Mouse (Mus musculus) spleen, adult 12 weeks (tissue): ENCODE measurements around the gene Btnl2.

ENCODE experiments used
- DNase-seq: peaks from one replicate; pipeline ENCODE4 v3.0.0; 2022; ENCODE audit warnings: low spot score

The Btnl2 gene

GRCm38 (mm10) chr17:34347606-34348308 lies 6.9 kb upstream of the Btnl2 start:
- DNase-seq: peak; percentile 63

GRCm38 (mm10) chr17:34349429-34349828 lies 5.2 kb upstream of the Btnl2 start:
- DNase-seq: peak; percentile 62

- no peak for DNase-seq
Observed at GRCm38 (mm10) chr17:34354940-34355339, 318 bp downstream of the Btnl2 start.

GRCm38 (mm10) chr17:34362954-34363546 lies 8.4 kb downstream of the Btnl2 start:
- DNase-seq: no peak

GRCm38 (mm10) chr17:34363676-34364310 lies 9.2 kb downstream of the Btnl2 start:
- DNase-seq: no peak

GRCm38 (mm10) chr17:34365031-34365430 lies 10.4 kb downstream of the Btnl2 start:
- no peak for DNase-seq

GRCm38 (mm10) chr17:34370563-34370962 lies 15.9 kb downstream of the Btnl2 start:
- no peak for DNase-seq

- DNase-seq: no peak
Observed at GRCm38 (mm10) chr17:34373055-34373709, 18.6 kb downstream of the Btnl2 start.

GRCm38 (mm10) chr17:34376847-34377246 lies 22.2 kb downstream of the Btnl2 start, which contains the start of gene Btnl1:
TSS of gene Btnl1 (plus strand) at chr17:34377132.
- no peak for DNase-seq

- no peak for DNase-seq
Observed at GRCm38 (mm10) chr17:34377450-34378209, 23.0 kb downstream of the Btnl2 start.

- DNase-seq: no peak
Observed at GRCm38 (mm10) chr17:34378716-34379115, 24.1 kb downstream of the Btnl2 start.

- DNase-seq: no peak
Observed at GRCm38 (mm10) chr17:34379451-34379850, 24.8 kb downstream of the Btnl2 start.

- DNase-seq: no peak
Observed at GRCm38 (mm10) chr17:34381876-34382275, 27.3 kb downstream of the Btnl2 start.

GRCm38 (mm10) chr17:34383212-34383611 lies 28.6 kb downstream of the Btnl2 start:
- peak; percentile 23 for DNase-seq

GRCm38 (mm10) chr17:34384699-34385098 lies 30.1 kb downstream of the Btnl2 start:
- no peak for DNase-seq

GRCm38 (mm10) chr17:34386656-34387055 lies 32.0 kb downstream of the Btnl2 start:
- no peak for DNase-seq

- no peak for DNase-seq
Observed at GRCm38 (mm10) chr17:34388513-34388912, 33.9 kb downstream of the Btnl2 start.

GRCm38 (mm10) chr17:34391507-34391906 lies 36.9 kb downstream of the Btnl2 start:
- DNase-seq: no peak

- DNase-seq: no peak
Observed at GRCm38 (mm10) chr17:34392321-34392720, 37.7 kb downstream of the Btnl2 start.

- DNase-seq: no peak
Observed at GRCm38 (mm10) chr17:34397357-34397756, 42.7 kb downstream of the Btnl2 start.

GRCm38 (mm10) chr17:34398058-34398710 lies 43.6 kb downstream of the Btnl2 start:
- DNase-seq: peak; percentile 49
